ENCODE assay signal across 9 mouse cellular contexts in genomic region chr11:55419678-55420307, GRCm38 (mm10). TPM values are rescaled to one million over a fixed set of nuclear protein-coding genes. Genes with fewer than 3 reads are reported as not detected.
DNase-seq lines count a peak whose midpoint lies in the region; ATAC-seq and TF ChIP-seq lines count a peak whose summit lies in the region.
"Had no signal": no experiment of that assay in that cellular context is flagged by ENCODE, and none has a peak within 500 bp of the region (broad histone marks: within the 10 kb centered on the region; RNA-seq: fewer than 3 reads in every experiment).

No protein-coding gene starts in this region.

- 2% methylated on average over 9 of the region's 9 CpGs for WGBS in embryonic facial prominence, embryonic 13.5 days
- 3% methylated on average over 9 of the region's 9 CpGs for WGBS in heart, embryonic 12.5 days
- 4% methylated on average over 7 of the region's 9 CpGs for WGBS in kidney, embryonic 15.5 days
- 3% methylated on average over 6 of the region's 9 CpGs for WGBS in lung, embryonic 15.5 days

- H3K4me2 ChIP-seq in embryonic facial prominence, embryonic 13.5 days, result peak overlapping the region; percentile 67
- peak overlapping the region; percentile 84 for H3K4me2 ChIP-seq in heart, embryonic 12.5 days
- H3K4me2 ChIP-seq in kidney, embryonic 15.5 days, result peak overlapping the region; percentile 73
- peak overlapping the region; percentile 60 for H3K4me2 ChIP-seq in lung, embryonic 15.5 days

- intact Hi-C loops in left cerebral cortex, adult 2 months (cut with DNase I), result no loop called here

- peaks cover 57% of the 10 kb centered on the region for H3K4me1 ChIP-seq in embryonic facial prominence, embryonic 13.5 days
- peaks cover 72% of the 10 kb centered on the region for H3K4me1 ChIP-seq in heart, embryonic 12.5 days (replicated peaks)
- peaks cover 80% of the 10 kb centered on the region for H3K4me1 ChIP-seq in kidney, embryonic 15.5 days
- peaks cover 63% of the 10 kb centered on the region for H3K4me1 ChIP-seq in lung, embryonic 15.5 days

- H3K36me3 ChIP-seq in embryonic facial prominence, embryonic 13.5 days, result peaks cover 5% of the 10 kb centered on the region; the same call in 1 of the 2 replicates
- no peaks in the 10 kb centered on the region for H3K36me3 ChIP-seq in heart, embryonic 12.5 days
- H3K36me3 ChIP-seq in kidney, embryonic 15.5 days, result no peaks in the 10 kb centered on the region
- no peaks in the 10 kb centered on the region for H3K36me3 ChIP-seq in lung, embryonic 15.5 days

- no peak for TF ChIP-seq CTCF in left cerebral cortex, adult 2 months (IDR thresholded peaks at IDR 0.05)

- no peak for DNase-seq in left cerebral cortex, adult 2 months (ENCODE audit: extremely low spot score in 1 of 2, low spot score in 2 of 2)
- no peak for DNase-seq in left cerebral cortex, adult 8-10 months (ENCODE audit: low spot score in 2 of 2)
- DNase-seq in retina, embryonic 14.5 days (ENCODE audit: low spot score), result peak; percentile 74

- H3K27me3 ChIP-seq in embryonic facial prominence, embryonic 13.5 days, result no peaks in the 10 kb centered on the region
- no peaks in the 10 kb centered on the region for H3K27me3 ChIP-seq in heart, embryonic 12.5 days (replicated peaks)
- H3K27me3 ChIP-seq in kidney, embryonic 15.5 days, result no peaks in the 10 kb centered on the region
- no peaks in the 10 kb centered on the region for H3K27me3 ChIP-seq in lung, embryonic 15.5 days

- H3K27ac ChIP-seq in left cerebral cortex, adult 2 months, result peak overlapping the region; percentile 83
- H3K27ac ChIP-seq in embryonic facial prominence, embryonic 13.5 days, result peak overlapping the region; percentile 95
- peak overlapping the region; percentile 99 for H3K27ac ChIP-seq in heart, embryonic 12.5 days (ENCODE audit: poor library complexity, severe bottlenecking)
- H3K27ac ChIP-seq in kidney, embryonic 15.5 days, result peak overlapping the region; percentile 95
- H3K27ac ChIP-seq in lung, embryonic 15.5 days, result peak overlapping the region; percentile 98

- no peaks in the 10 kb centered on the region for H3K9me3 ChIP-seq in embryonic facial prominence, embryonic 13.5 days
- no peaks in the 10 kb centered on the region for H3K9me3 ChIP-seq in heart, embryonic 12.5 days (replicated peaks)
- H3K9me3 ChIP-seq in kidney, embryonic 15.5 days (replicated peaks), result no peaks in the 10 kb centered on the region
- H3K9me3 ChIP-seq in lung, embryonic 15.5 days, result no peaks in the 10 kb centered on the region

- peak; percentile 89 for ATAC-seq in embryonic facial prominence, embryonic 13.5 days (ENCODE audit: insufficient number of reproducible peaks, insufficient read depth, low FRiP score, low TSS enrichment, low read depth)
- peak; percentile 84 for ATAC-seq in heart, embryonic 12.5 days (ENCODE audit: insufficient number of reproducible peaks, low FRiP score)
- peak; percentile 90 for ATAC-seq in kidney, embryonic 15.5 days (replicated peaks; ENCODE audit: low FRiP score)
- peak; percentile 91 for ATAC-seq in lung, embryonic 15.5 days (ENCODE audit: borderline replicate concordance, extremely low read depth, low FRiP score, low TSS enrichment)
- no peak for ATAC-seq in megakaryocyte-erythroid progenitor cell, adult 5-6 weeks (replicated peaks; ENCODE audit: low FRiP score, low TSS enrichment, poor library complexity, severe bottlenecking)

- H3K4me3 ChIP-seq in left cerebral cortex, adult 2 months, result peak overlapping the region; percentile 34
- H3K4me3 ChIP-seq in embryonic facial prominence, embryonic 13.5 days, result peak overlapping the region; percentile 65
- H3K4me3 ChIP-seq in heart, embryonic 12.5 days, result peak overlapping the region; percentile 76
- H3K4me3 ChIP-seq in kidney, embryonic 15.5 days (replicated peaks), result peak overlapping the region; percentile 65
- H3K4me3 ChIP-seq in lung, embryonic 15.5 days, result peak overlapping the region; percentile 66

- peak overlapping the region; percentile 86 for H3K9ac ChIP-seq in embryonic facial prominence, embryonic 13.5 days
- peak overlapping the region; percentile 95 for H3K9ac ChIP-seq in heart, embryonic 12.5 days
- peak overlapping the region; percentile 69 for H3K9ac ChIP-seq in kidney, embryonic 15.5 days
- H3K9ac ChIP-seq in lung, embryonic 15.5 days, result peak overlapping the region; percentile 76

RNA-seq across cellular contexts. Expression of gene Sparc, which starts 3.2 kb away (rescaled TPM):
- total RNA-seq in left cerebral cortex, adult 2 months (2021), result 100 to 1,000 TPM; 177 to 202 TPM
- 100 to 1,000 TPM; 217 to 328 (median 260) TPM for total RNA-seq in left cerebral cortex, adult 8-10 months (2022)
- 1,239 and 1,279 TPM in 2 replicates for polyA plus RNA-seq in embryonic facial prominence, embryonic 13.5 days (2015; fragmentation: Nextera tagmentation; extraction: Ambion mirVana)
- 1,393 and 1,408 TPM in 2 replicates for polyA plus RNA-seq in heart, embryonic 12.5 days (2016; fragmentation: Nextera tagmentation; extraction: Ambion mirVana)
- 1,364 and 1,510 TPM in 2 replicates for polyA plus RNA-seq in kidney, embryonic 15.5 days (2015; fragmentation: Nextera tagmentation; extraction: Ambion mirVana)
- 1,944 and 2,059 TPM in 2 replicates for polyA plus RNA-seq in lung, embryonic 15.5 days (2015; fragmentation: Nextera tagmentation; extraction: Ambion mirVana)
- total RNA-seq in megakaryocyte-erythroid progenitor cell, adult 5-6 weeks (2014; fragmentation: Nextera tagmentation), result not detected in 2 replicates
- total RNA-seq in megakaryocyte-erythroid progenitor cell, adult 5-6 weeks (2017), result not detected in 2 replicates
- total RNA-seq: MEL had no signal

RNA-seq across cellular contexts. Expression of gene Atox1, which starts 41.2 kb away (rescaled TPM):
- total RNA-seq in left cerebral cortex, adult 2 months (2021), result 10 to 100 TPM; 87.0 to 97.9 TPM
- 100 to 1,000 TPM in 3 of 4 experiments, 10 to 100 TPM in 1; 98.2 to 107 (median 104) TPM for total RNA-seq in left cerebral cortex, adult 8-10 months (2022)
- 386 and 443 TPM in 2 replicates for polyA plus RNA-seq in embryonic facial prominence, embryonic 13.5 days (2015; fragmentation: Nextera tagmentation; extraction: Ambion mirVana)
- polyA plus RNA-seq in heart, embryonic 12.5 days (2016; fragmentation: Nextera tagmentation; extraction: Ambion mirVana), result 253 and 258 TPM in 2 replicates
- polyA plus RNA-seq in kidney, embryonic 15.5 days (2015; fragmentation: Nextera tagmentation; extraction: Ambion mirVana), result 402 and 413 TPM in 2 replicates
- 531 and 546 TPM in 2 replicates for polyA plus RNA-seq in lung, embryonic 15.5 days (2015; fragmentation: Nextera tagmentation; extraction: Ambion mirVana)
- 212 and 229 TPM in 2 replicates for total RNA-seq in megakaryocyte-erythroid progenitor cell, adult 5-6 weeks (2014; fragmentation: Nextera tagmentation)
- 42.7 and 68.1 TPM in 2 replicates for total RNA-seq in megakaryocyte-erythroid progenitor cell, adult 5-6 weeks (2017)

RNA-seq across cellular contexts. Expression of gene G3bp1, which starts 49.7 kb away (rescaled TPM):
- total RNA-seq in left cerebral cortex, adult 2 months (2021), result 10 to 100 TPM; 34.8 to 35.0 TPM
- 10 to 100 TPM; 31.9 to 33.7 (median 32.1) TPM for total RNA-seq in left cerebral cortex, adult 8-10 months (2022)
- polyA plus RNA-seq in embryonic facial prominence, embryonic 13.5 days (2015; fragmentation: Nextera tagmentation; extraction: Ambion mirVana), result 189 and 214 TPM in 2 replicates
- 139 and 140 TPM in 2 replicates for polyA plus RNA-seq in heart, embryonic 12.5 days (2016; fragmentation: Nextera tagmentation; extraction: Ambion mirVana)
- polyA plus RNA-seq in kidney, embryonic 15.5 days (2015; fragmentation: Nextera tagmentation; extraction: Ambion mirVana), result 199 and 203 TPM in 2 replicates
- polyA plus RNA-seq in lung, embryonic 15.5 days (2015; fragmentation: Nextera tagmentation; extraction: Ambion mirVana), result 180 and 181 TPM in 2 replicates
- 102 and 106 TPM in 2 replicates for total RNA-seq in megakaryocyte-erythroid progenitor cell, adult 5-6 weeks (2014; fragmentation: Nextera tagmentation)
- total RNA-seq in megakaryocyte-erythroid progenitor cell, adult 5-6 weeks (2017), result 128 and 135 TPM in 2 replicates
